Mouse (Mus musculus): ENCODE data around the gene Zfp740. TPM values are rescaled to one million over a fixed set of nuclear protein-coding genes. Genes with fewer than 3 reads are reported as not detected.

Gene Zfp740
- polyA plus RNA-seq, 1 experiment = not detected

DNA sequence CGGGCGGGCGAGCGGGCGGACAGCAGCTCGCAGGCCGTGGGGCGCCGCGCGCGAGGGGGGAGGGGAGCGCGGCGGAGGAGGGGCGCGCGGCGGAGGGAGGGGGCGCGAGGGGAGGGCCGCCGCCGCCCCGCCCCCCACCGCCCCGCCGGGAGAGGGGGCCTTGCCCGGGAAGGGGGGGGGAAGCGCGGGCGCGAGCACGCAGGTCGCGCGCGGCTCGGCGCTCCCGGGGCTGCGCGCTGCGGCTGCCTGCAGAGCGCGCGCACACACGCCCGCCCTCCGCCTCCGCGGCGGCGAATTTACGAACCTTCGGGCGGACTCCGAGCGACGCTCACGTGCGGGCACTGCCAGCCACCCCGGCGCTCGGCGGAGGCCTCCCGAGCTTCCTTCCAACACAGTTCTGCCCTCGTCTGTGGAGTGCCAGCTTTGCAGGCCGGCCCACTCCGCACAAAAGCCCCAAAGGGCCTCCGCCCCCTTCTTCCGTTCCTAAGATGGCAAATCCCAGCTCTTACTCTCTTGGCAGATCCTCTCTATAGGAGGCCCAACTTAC lies 859 bp downstream of the Zfp740 start:
- Histone ChIP-seq H3K27ac (ENCODE audit: insufficient read depth, low read depth, low read length) (peak overlapping the region; percentile 92), H3K4me1 (ENCODE audit: control insufficient read depth, insufficient read depth, low read length) (peaks cover 19% of the 10 kb centered on the region), H3K4me3 (ENCODE audit: insufficient read depth, low read depth, low read length) (peak overlapping the region; percentile 97)
- WGBS = under 1% methylated on average over 48 of the region's 72 CpGs
- TF ChIP-seq POLR2A (IDR thresholded peaks at IDR 0.05; ENCODE audit: insufficient read depth, low read depth, low read length) (no peak; the same call in 1 of the 2 replicates), CTCF (IDR thresholded peaks at IDR 0.05; ENCODE audit: insufficient read depth, low read depth, low read length) (no peak)

GRCm38 (mm10) chr15:102204674-102205505 lies 1.8 kb downstream of the Zfp740 start, which contains the start of gene Csad:
Gene Csad (minus strand): TSS chr15:102204724.
- TF ChIP-seq CTCF (IDR thresholded peaks at IDR 0.05; ENCODE audit: insufficient read depth, low read depth, low read length) (no peak), POLR2A (IDR thresholded peaks at IDR 0.05; ENCODE audit: insufficient read depth, low read depth, low read length) (no peak)
- 24% methylated on average over 19 of the region's 19 CpGs for WGBS
- H3K27ac ChIP-seq (ENCODE audit: insufficient read depth, low read depth, low read length) = peak within 1 kb of the TSS; percentile 92
- H3K4me1 ChIP-seq (ENCODE audit: control insufficient read depth, insufficient read depth, low read length) = peaks cover 19% of the 10 kb centered on the region
- H3K4me3 ChIP-seq (ENCODE audit: insufficient read depth, low read depth, low read length) = peak within 1 kb of the TSS; percentile 97

DNA sequence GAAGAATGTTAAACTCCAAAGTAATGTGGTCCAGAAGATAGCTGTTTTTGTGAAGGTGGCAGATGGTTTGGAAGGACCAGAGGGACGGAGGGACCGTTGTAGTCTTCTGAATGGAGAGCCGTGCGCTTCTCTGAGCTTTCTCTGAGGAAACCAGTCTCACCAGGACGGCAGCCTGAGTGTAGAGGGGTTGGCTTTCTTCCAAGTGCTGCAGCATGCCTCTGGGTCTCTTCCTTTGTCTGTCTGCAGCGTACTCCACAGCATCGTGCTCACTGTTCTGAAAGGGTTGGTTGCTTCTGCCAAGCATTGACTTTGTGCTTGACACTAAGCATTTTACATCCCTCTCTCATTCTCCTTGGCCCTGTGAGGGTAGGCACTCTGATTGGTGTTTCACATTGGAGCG lies 2.7 kb downstream of the Zfp740 start:
- TF ChIP-seq POLR2A (IDR thresholded peaks at IDR 0.05; ENCODE audit: insufficient read depth, low read depth, low read length) (no peak), CTCF (IDR thresholded peaks at IDR 0.05; ENCODE audit: insufficient read depth, low read depth, low read length) (no peak)
- peak overlapping the region; percentile 9; the same call in 1 of the 2 replicates for H3K4me3 ChIP-seq (ENCODE audit: insufficient read depth, low read depth, low read length)
- 7% methylated on average over 8 of the region's 8 CpGs for WGBS
- H3K4me1 ChIP-seq (ENCODE audit: control insufficient read depth, insufficient read depth, low read length) = peaks cover 26% of the 10 kb centered on the region
- H3K27ac ChIP-seq (ENCODE audit: insufficient read depth, low read depth, low read length) = peak overlapping the region; percentile 54

DNA sequence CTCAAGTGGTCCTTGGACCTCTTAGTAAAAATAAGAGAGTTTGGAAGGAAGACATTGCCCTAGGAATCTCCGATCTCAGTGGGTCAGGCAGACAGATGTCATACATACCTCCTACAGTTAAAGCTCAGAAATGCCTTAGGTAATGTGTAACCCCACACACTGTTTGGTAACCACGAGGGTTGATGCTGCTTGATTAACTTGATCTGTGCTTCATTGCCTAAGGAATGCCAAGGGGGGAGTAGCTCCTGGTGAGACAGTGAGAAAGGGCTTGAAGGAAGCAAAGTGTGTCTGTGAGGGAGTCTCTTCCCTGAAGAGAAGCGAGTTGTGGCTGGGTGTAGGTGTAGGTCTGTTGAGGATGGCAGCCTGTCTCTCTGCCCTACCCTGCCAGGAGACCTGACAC lies 4.3 kb downstream of the Zfp740 start:
- TF ChIP-seq CTCF (IDR thresholded peaks at IDR 0.05; ENCODE audit: insufficient read depth, low read depth, low read length) (no peak), POLR2A (IDR thresholded peaks at IDR 0.05; ENCODE audit: insufficient read depth, low read depth, low read length) (no peak)
- WGBS = 61% methylated on average over 3 of the region's 3 CpGs
- Histone ChIP-seq H3K4me3 (ENCODE audit: insufficient read depth, low read depth, low read length) (no peak overlapping the region), H3K4me1 (ENCODE audit: control insufficient read depth, insufficient read depth, low read length) (peaks cover 28% of the 10 kb centered on the region), H3K27ac (ENCODE audit: insufficient read depth, low read depth, low read length) (no peak overlapping the region)

DNA sequence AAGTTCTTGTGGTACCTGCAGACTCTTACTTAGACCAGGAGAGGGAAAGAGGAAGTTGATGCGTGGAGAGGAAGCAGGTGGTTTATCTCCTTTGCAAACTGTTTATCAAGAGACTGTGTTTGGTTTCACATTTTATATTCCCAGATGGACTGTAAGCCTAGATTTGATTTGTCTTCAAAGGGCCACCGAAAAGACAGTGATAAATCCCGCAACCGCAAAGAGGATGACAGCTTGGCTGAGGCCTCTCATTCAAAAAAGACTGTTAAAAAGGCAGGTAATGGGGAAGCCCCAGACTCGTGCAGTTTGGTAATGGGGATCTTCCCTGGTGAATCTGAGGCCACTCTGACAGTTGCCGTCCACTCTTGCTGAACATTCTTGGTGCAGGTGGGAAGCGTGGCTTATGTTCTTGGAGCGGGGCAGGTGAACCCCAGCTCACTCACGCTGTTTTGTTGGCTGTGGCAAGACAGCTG lies 5.1 kb downstream of the Zfp740 start:
- TF ChIP-seq CTCF (IDR thresholded peaks at IDR 0.05; ENCODE audit: insufficient read depth, low read depth, low read length) (no peak), POLR2A (IDR thresholded peaks at IDR 0.05; ENCODE audit: insufficient read depth, low read depth, low read length) (no peak)
- WGBS = 89% methylated on average over 9 of the region's 9 CpGs
- H3K4me3 ChIP-seq (ENCODE audit: insufficient read depth, low read depth, low read length) = no peak overlapping the region
- H3K27ac ChIP-seq (ENCODE audit: insufficient read depth, low read depth, low read length) = no peak overlapping the region
- peaks cover 28% of the 10 kb centered on the region for H3K4me1 ChIP-seq (ENCODE audit: control insufficient read depth, insufficient read depth, low read length)

GRCm38 (mm10) chr15:102209114-102209513 lies 6.1 kb downstream of the Zfp740 start:
- 87% methylated on average over 8 of the region's 8 CpGs for WGBS
- no peak for TF ChIP-seq CTCF (IDR thresholded peaks at IDR 0.05; ENCODE audit: insufficient read depth, low read depth, low read length)
- TF ChIP-seq POLR2A (IDR thresholded peaks at IDR 0.05; ENCODE audit: insufficient read depth, low read depth, low read length) = no peak
- no peak overlapping the region for H3K27ac ChIP-seq (ENCODE audit: insufficient read depth, low read depth, low read length)

DNA sequence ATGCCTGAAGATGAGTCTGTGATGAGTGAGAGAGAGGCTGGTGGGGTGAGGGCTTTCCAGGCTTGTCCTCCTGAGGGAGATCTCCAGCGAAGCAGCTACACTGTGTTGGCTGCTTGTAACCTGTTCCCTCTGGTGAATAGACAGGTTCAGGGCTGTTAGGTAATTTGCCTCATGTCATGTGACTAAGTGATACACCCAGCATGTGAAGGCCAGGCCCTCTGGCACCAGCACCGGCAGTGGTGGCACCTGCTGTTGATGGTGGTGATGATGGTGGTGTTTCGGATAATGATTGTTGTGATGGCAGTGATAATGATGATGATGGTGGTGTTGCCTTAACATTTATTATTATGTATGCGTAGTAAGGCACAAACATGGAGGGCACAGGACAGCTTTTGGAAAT lies 7.8 kb downstream of the Zfp740 start:
- TF ChIP-seq POLR2A (IDR thresholded peaks at IDR 0.05; ENCODE audit: insufficient read depth, low read depth, low read length) = no peak
- TF ChIP-seq CTCF (IDR thresholded peaks at IDR 0.05; ENCODE audit: insufficient read depth, low read depth, low read length) = no peak
- WGBS = 69% methylated on average over 4 of the region's 4 CpGs

More at GRCm38 (mm10) chr15:102209114-102209513, 6.1 kb downstream of the Zfp740 start:
- no peak overlapping the region for H3K4me3 ChIP-seq (ENCODE audit: insufficient read depth, low read depth, low read length)
- H3K4me1 ChIP-seq (ENCODE audit: control insufficient read depth, insufficient read depth, low read length) = peaks cover 28% of the 10 kb centered on the region

GRCm38 (mm10) chr15:102211895-102212294 lies 8.8 kb downstream of the Zfp740 start:
- WGBS = 77% methylated on average over 6 of the region's 6 CpGs

More for the DNA sequence above, 7.8 kb downstream of the Zfp740 start:
- H3K4me1 ChIP-seq (ENCODE audit: control insufficient read depth, insufficient read depth, low read length) = peaks cover 20% of the 10 kb centered on the region
- no peak overlapping the region for H3K27ac ChIP-seq (ENCODE audit: insufficient read depth, low read depth, low read length)
- H3K4me3 ChIP-seq (ENCODE audit: insufficient read depth, low read depth, low read length) = no peak overlapping the region

DNA sequence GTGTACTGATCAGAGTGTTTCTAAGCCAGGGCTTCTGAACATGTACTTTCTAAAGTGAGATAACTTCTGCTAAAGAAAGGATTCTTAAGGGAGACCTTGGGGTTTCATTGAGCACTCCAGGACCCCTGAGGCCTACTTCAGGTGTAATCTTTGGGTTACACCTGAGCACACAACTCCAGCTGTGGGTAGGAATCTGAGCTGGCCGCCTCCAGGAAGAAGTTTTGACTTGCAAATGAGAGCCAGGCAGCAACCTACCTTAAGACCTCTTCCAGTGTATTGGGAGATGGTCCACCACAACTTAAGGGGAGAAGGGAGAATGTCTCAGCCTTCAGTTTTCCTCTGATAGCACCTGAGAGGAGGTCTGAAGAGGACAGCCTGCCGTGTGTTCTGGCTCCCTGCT lies 11.1 kb downstream of the Zfp740 start:
- Histone ChIP-seq H3K4me1 (ENCODE audit: control insufficient read depth, insufficient read depth, low read length) (peaks cover 16% of the 10 kb centered on the region), H3K27ac (ENCODE audit: insufficient read depth, low read depth, low read length) (no peak overlapping the region), H3K4me3 (ENCODE audit: insufficient read depth, low read depth, low read length) (no peak overlapping the region)
- WGBS = 50% methylated on average over 2 of the region's 2 CpGs
- TF ChIP-seq CTCF (IDR thresholded peaks at IDR 0.05; ENCODE audit: insufficient read depth, low read depth, low read length) (no peak), POLR2A (IDR thresholded peaks at IDR 0.05; ENCODE audit: insufficient read depth, low read depth, low read length) (no peak)

More at GRCm38 (mm10) chr15:102211895-102212294, 8.8 kb downstream of the Zfp740 start:
- H3K4me1 ChIP-seq (ENCODE audit: control insufficient read depth, insufficient read depth, low read length) = peaks cover 18% of the 10 kb centered on the region
- no peak overlapping the region for H3K27ac ChIP-seq (ENCODE audit: insufficient read depth, low read depth, low read length)
- H3K4me3 ChIP-seq (ENCODE audit: insufficient read depth, low read depth, low read length) = no peak overlapping the region
- TF ChIP-seq CTCF (IDR thresholded peaks at IDR 0.05; ENCODE audit: insufficient read depth, low read depth, low read length) = no peak
- TF ChIP-seq POLR2A (IDR thresholded peaks at IDR 0.05; ENCODE audit: insufficient read depth, low read depth, low read length) = no peak

Data from olfactory bulb, adult 2 months (tissue).